Mouse (Mus musculus) thymus, postnatal 4 days (tissue): Measurements from ENCODE around the gene H2-DMb2.

ENCODE experiments used
- DNase-seq: peaks from one replicate; pipeline ENCODE4 v3.0.0; 2021

Gene H2-DMb2

GRCm38 (mm10) chr17:34119249-34120179 lies 23.6 kb upstream of the H2-DMb2 start, which contains the start of gene H2-DMa:
TSS of gene H2-DMa (plus strand) at chr17:34119541.
- DNase-seq, result peak; percentile 99

GRCm38 (mm10) chr17:34120180-34120723 lies 22.9 kb upstream of the H2-DMb2 start:
- peak; percentile 87 for DNase-seq

- peak; percentile 91 for DNase-seq
These were observed 22.3 kb upstream of the H2-DMb2 start for GRCm38 (mm10) chr17:34120814-34121171.

- peak; percentile 70 for DNase-seq
These were observed 21.8 kb upstream of the H2-DMb2 start for GRCm38 (mm10) chr17:34121172-34121878.

- DNase-seq, result peak; percentile 74
These were observed 21.3 kb upstream of the H2-DMb2 start for GRCm38 (mm10) chr17:34121879-34122187.

GRCm38 (mm10) chr17:34122188-34122984 lies 20.7 kb upstream of the H2-DMb2 start, which contains the start of gene Brd2:
TSS of gene Brd2 (minus strand) at chr17:34122634.
- DNase-seq, result peak; percentile 99

- DNase-seq, result no peak
These were observed 20.0 kb upstream of the H2-DMb2 start for GRCm38 (mm10) chr17:34123111-34123510.

GRCm38 (mm10) chr17:34123518-34123917 lies 19.6 kb upstream of the H2-DMb2 start:
- DNase-seq, result no peak

GRCm38 (mm10) chr17:34124649-34125048 lies 18.5 kb upstream of the H2-DMb2 start:
- no peak for DNase-seq

GRCm38 (mm10) chr17:34126826-34127420 lies 16.2 kb upstream of the H2-DMb2 start:
- no peak for DNase-seq

GRCm38 (mm10) chr17:34127475-34127874 lies 15.6 kb upstream of the H2-DMb2 start:
- peak; percentile 65 for DNase-seq

GRCm38 (mm10) chr17:34128264-34128937 lies 14.7 kb upstream of the H2-DMb2 start:
- DNase-seq, result peak; percentile 65

- peak; percentile 71 for DNase-seq
These were observed 13.9 kb upstream of the H2-DMb2 start for GRCm38 (mm10) chr17:34128944-34129791.

- peak; percentile 44 for DNase-seq
These were observed 12.8 kb upstream of the H2-DMb2 start for GRCm38 (mm10) chr17:34130073-34130947.

GRCm38 (mm10) chr17:34131911-34132310 lies 11.2 kb upstream of the H2-DMb2 start:
- DNase-seq, result no peak

- peak; percentile 58 for DNase-seq
These were observed 9.8 kb upstream of the H2-DMb2 start for GRCm38 (mm10) chr17:34133289-34133688.

GRCm38 (mm10) chr17:34134451-34134850 lies 8.7 kb upstream of the H2-DMb2 start:
- no peak for DNase-seq

GRCm38 (mm10) chr17:34135297-34136224 lies 7.5 kb upstream of the H2-DMb2 start:
- peak; percentile 100 for DNase-seq

GRCm38 (mm10) chr17:34137601-34138000 lies 5.5 kb upstream of the H2-DMb2 start:
- no peak for DNase-seq
